Mouse (Mus musculus) embryo, embryonic 11.5 days (tissue): ENCODE results near the gene D930020B18Rik.
A peak's percentile ranks its signal among the peaks of the same experiment; 100 is the strongest.

Source experiments
- DNase-seq: peaks from one replicate; pipeline ENCODE4 v3.0.0-alpha.2; 2012; ENCODE audit warnings: low read depth, low spot score

Gene D930020B18Rik

DNA sequence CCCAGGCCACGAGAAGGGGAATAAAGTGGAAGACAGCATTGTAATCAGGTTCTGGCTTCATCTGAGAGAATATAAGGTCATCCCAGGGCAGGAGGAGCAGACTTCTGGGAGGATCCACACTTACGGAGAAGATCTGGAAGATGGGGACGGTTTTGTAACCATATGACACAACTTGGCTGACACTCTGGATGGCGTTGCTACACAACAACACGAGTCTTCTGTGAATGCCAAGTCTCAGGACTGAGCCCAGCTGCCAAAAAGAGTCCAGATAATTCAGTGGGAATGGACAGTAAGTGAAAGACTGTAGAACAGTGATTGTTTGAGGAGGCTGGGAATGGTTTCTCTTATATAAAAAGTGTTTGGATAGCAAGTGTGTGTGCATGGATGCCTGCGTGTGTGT is 62.2 kb downstream of the D930020B18Rik start:
- no peak for DNase-seq

GRCm38 (mm10) chr10:121704871-121705270 is 63.5 kb downstream of the D930020B18Rik start:
- no peak for DNase-seq

- no peak for DNase-seq
These were observed 64.2 kb downstream of the D930020B18Rik start for GRCm38 (mm10) chr10:121705399-121706163.

- DNase-seq = no peak
These were observed 75.5 kb downstream of the D930020B18Rik start for GRCm38 (mm10) chr10:121716862-121717261.

DNA sequence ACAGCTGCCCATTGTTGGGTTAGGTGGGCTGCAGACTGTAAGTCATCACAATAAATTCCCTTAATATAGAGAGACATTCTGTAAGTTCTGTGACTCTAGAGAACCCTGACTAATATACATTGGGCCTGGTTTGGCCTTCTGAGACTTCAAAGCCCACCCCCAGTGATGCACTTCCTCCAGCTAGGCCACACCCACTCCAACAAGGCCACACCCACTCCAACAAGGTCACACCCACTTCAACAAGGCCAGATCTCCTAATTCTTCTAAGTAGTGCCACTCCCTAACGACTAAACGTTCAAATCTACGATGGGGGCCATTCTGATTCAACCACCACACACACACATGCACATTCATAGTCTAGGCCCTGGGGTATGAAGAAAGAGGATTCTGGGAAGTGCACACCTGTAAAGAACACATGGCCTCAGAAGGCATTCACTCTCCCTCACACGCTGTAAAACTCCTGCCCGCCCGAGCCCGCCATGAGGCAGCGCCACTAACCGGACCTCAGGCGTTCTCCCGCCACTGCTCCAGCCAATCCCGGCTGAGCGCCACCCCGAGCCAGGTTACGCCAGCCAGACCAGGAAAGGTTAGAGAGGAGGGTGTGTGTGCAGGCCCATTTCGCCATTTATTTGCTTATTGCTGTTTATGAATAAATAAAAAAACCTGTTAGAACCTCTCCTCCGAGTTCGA is 77.7 kb downstream of the D930020B18Rik start:
- DNase-seq = no peak

DNA sequence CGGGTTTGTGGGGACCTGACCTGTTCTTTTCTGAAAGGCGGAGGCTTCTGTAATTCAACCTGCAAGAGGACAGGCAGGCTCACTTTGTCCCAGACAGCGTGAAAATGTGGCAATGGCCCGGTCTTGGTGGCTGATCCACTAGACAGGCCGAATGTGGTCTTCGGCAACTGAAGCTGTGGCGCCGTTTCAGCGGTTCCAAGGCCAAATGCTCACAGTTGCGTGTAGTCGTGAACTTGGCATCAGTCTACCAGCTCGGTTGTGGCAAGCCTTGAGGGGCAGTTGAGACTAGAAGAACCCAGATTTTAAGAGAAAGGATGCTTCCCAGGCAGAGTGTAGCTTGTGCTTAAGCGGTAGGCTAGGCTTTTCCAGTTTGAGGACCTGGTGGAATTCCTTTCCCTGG is 79.3 kb downstream of the D930020B18Rik start:
- DNase-seq = no peak

DNA sequence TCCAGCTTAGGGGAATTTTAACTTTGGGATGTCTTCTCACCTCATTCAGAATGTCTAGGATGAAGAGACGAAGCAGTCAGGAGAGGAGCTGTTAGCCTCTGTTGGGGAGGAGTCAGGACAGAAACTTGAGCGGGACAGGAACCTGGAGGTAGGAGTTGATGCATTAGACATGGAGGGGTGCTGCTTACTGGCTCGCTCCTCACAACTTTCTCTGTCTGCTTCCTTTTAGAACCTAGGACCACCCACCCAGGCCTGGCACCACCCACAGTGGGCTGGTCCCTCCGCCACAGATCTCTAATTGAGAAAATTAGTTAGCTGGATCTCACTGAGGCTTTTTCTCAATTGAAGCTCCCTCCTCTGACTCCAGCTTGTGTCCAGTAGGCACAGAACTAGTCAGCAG is 85.1 kb downstream of the D930020B18Rik start:
- DNase-seq = no peak

- DNase-seq = no peak
These were observed 85.8 kb downstream of the D930020B18Rik start for GRCm38 (mm10) chr10:121727151-121727550.

DNA sequence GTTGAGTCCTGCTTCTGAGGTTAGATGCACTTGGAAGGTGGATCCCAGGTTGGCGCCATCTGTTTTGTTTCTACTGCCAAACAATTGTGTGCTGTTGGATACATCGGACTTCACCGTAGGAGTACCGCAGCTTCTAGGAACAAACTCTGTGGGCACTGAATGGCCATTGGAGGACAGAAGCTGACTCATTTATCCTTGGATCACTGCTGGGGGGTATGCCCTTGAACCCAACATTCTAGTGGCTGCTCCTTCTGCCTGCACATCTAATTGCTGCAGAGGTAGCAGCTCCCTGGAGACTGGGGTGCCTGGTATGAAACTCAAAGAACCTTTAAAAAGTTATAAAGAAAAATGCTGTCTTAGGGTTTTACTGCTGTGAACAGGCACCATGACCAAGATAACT is 86.8 kb downstream of the D930020B18Rik start:
- DNase-seq = no peak

DNA sequence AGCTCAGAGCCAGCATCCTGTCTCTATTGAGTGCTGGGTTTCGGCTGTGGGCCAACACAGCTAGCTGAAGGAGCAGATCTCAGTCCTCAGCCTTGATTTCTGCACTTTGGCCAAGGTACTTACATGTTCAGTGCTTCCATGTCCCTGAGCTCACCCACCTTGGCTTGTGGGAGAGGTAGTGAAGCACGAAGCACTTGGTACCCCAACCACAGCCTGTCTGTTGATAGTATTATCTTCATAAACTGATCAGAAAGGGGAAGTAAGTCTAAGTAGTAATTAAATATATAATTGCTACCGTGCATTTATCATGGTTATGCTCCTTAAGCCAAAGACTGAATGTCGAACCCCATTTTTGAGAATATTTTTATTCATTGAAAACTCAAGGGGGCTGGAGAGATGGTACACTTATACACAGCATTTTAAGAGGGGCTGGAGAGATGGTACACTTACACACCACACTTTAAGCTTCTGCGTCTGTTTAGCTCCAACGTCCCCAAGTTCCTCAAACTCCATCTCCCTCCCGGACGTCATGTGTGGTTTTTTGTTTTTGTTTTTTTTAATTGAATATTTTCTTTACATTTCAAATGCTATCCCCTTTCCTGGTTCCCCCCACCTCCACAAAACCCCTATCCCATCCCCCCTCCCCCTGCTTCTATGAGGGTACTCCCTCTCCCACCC is 89.8 kb downstream of the D930020B18Rik start:
- no peak for DNase-seq

- no peak for DNase-seq
These were observed 91.2 kb downstream of the D930020B18Rik start for GRCm38 (mm10) chr10:121732542-121732941.

GRCm38 (mm10) chr10:121737256-121737655 is 95.9 kb downstream of the D930020B18Rik start:
- no peak for DNase-seq

DNA sequence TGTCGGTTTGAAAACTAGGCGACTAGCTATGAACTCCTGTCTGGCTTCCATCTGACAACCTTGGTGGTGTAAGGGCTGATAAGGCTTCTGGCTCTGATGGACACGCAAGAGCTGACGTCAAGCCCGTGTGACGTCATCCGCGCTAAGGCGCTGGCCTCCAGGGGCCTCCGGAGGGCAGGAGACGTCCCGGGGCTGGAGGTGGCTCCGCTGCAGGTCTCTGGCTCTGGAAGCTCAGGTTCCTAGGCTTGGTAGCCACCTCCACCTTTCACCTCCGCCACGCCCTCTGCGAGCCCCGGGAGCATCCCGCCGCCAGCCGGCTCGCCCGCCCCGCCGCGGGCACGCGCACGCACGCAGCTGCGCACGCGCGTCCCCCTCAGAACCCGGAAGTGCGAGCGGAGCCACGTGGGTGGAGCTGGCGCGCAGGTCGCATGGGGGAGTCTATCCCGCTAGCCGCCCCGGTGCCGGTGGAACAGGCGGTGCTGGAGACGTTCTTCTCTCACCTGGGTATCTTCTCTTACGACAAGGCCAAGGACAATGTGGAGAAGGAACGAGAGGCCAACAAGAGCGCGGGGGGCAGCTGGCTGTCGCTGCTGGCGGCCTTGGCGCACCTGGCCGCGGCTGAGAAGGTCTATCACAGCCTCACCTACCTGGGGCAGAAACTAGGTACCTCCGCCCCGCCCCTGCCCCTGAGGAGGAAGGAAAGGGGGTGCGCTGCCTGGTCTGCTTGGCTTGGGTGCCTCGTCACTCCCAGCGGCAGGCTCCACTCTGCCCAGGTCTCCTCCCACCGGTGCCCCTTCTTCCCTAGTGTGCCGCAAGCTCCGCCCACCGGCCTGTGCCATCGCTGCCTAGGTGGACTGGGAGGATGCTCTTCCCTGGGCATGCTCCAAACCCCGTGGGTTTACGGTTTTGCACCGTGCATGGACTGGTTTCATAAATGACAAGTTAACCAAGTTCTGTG is 98.4 kb downstream of the D930020B18Rik start, which contains the start of gene BC048403:
TSS of gene BC048403 (plus strand) at position 390 of the 958 bp plus-strand sequence.
- DNase-seq = peak; percentile 80

- no peak for DNase-seq
These were observed 100.9 kb downstream of the D930020B18Rik start for GRCm38 (mm10) chr10:121742336-121742735.
